Mouse (Mus musculus) ES-Bruce4 (cell line): ENCODE data around the gene Plpp7. TPM values are rescaled to one million over a fixed set of nuclear protein-coding genes. Genes with fewer than 3 reads are reported as not detected.

Experiments
- H3K27ac ChIP-seq: 2 replicates; pipeline ENCODE4 v1.5.1; 2012; ENCODE audit warnings: low read length, inconsistent platforms; ENCODE audit not compliant: insufficient read depth
- H3K27me3 ChIP-seq: 2 replicates; pipeline ENCODE4 v1.6.1; 2012; ENCODE audit warnings: mild to moderate bottlenecking, low read length, inconsistent platforms; ENCODE audit not compliant: control insufficient read depth, poor library complexity, insufficient read depth, severe bottlenecking
- H3K36me3 ChIP-seq: 2 replicates; pipeline ENCODE4 v1.6.1; 2012; ENCODE audit warnings: inconsistent platforms, mild to moderate bottlenecking, low read length, moderate library complexity; ENCODE audit not compliant: control insufficient read depth, poor library complexity, insufficient read depth, severe bottlenecking
- H3K4me1 ChIP-seq: one replicate; pipeline ENCODE4 v1.8.1; 2011; ENCODE audit warnings: low read length; ENCODE audit not compliant: control insufficient read depth, insufficient read depth
- H3K4me3 ChIP-seq: 2 replicates; pipeline ENCODE4 v1.5.1; 2011; ENCODE audit warnings: low read depth, mild to moderate bottlenecking, low read length
- H3K9ac ChIP-seq: 2 replicates; pipeline ENCODE4 v1.6.1; 2012; ENCODE audit warnings: low read depth, mild to moderate bottlenecking, inconsistent platforms; ENCODE audit not compliant: poor library complexity, severe bottlenecking
- H3K9me3 ChIP-seq: replicated peaks from 2 replicates; pipeline ENCODE4 v1.6.1; 2012; ENCODE audit warnings: mild to moderate bottlenecking, low read length, inconsistent platforms; ENCODE audit not compliant: control insufficient read depth, poor library complexity, insufficient read depth, severe bottlenecking
- CTCF ChIP-seq: IDR thresholded peaks from one replicate; pipeline ENCODE4 v1.8.1; 2011; ENCODE audit warnings: low read depth, low read length
- EP300 ChIP-seq: IDR thresholded peaks from 2 replicates; pipeline ENCODE4 v1.6.1; 2011; ENCODE audit warnings: low read depth, low read length; ENCODE audit not compliant: insufficient read depth
- POLR2A ChIP-seq: IDR thresholded peaks from one replicate; pipeline ENCODE4 v1.8.1; 2011; ENCODE audit warnings: low read length; ENCODE audit not compliant: insufficient read depth
- polyA plus RNA-seq: library from polyadenylated mRNA; stranded (reverse); fragments of >200 nt; gene quantifications from 2 replicates; pipeline ENCODE4 v1.2.4, GENCODE M21; 2011; ENCODE audit warnings: low read depth; ENCODE audit not compliant: missing spikeins, insufficient read depth, insufficient read length

Plpp7 gene
- polyA plus RNA-seq, 1 experiment: 1.2 TPM

GRCm38 (mm10) chr2:32060228-32060805, 35.0 kb upstream of the Plpp7 start:
- Histone ChIP-seq H3K9ac (no peak overlapping the region), H3K27me3 (no peaks in the 10 kb centered on the region), H3K36me3 (no peaks in the 10 kb centered on the region), H3K27ac (no peak overlapping the region), H3K9me3 (no peaks in the 10 kb centered on the region), H3K4me3 (no peak overlapping the region), H3K4me1 (no peaks in the 10 kb centered on the region)
- TF ChIP-seq CTCF (no peak), EP300 (no peak), POLR2A (no peak)

- Histone ChIP-seq H3K9ac (no peak overlapping the region), H3K4me1 (no peaks in the 10 kb centered on the region), H3K27me3 (no peaks in the 10 kb centered on the region), H3K36me3 (no peaks in the 10 kb centered on the region), H3K9me3 (no peaks in the 10 kb centered on the region), H3K4me3 (no peak overlapping the region), H3K27ac (no peak overlapping the region)
- no peak for TF ChIP-seq CTCF
- TF ChIP-seq POLR2A: no peak
- TF ChIP-seq EP300: no peak
Measured at GRCm38 (mm10) chr2:32061189-32061588, 34.1 kb upstream of the Plpp7 start.

GRCm38 (mm10) chr2:32061722-32062505, 33.4 kb upstream of the Plpp7 start:
- Histone ChIP-seq H3K9me3 (no peaks in the 10 kb centered on the region), H3K4me1 (no peaks in the 10 kb centered on the region), H3K27me3 (no peaks in the 10 kb centered on the region), H3K4me3 (no peak overlapping the region), H3K36me3 (no peaks in the 10 kb centered on the region), H3K9ac (no peak overlapping the region), H3K27ac (no peak overlapping the region)
- no peak for TF ChIP-seq POLR2A
- no peak for TF ChIP-seq EP300
- no peak for TF ChIP-seq CTCF

DNA sequence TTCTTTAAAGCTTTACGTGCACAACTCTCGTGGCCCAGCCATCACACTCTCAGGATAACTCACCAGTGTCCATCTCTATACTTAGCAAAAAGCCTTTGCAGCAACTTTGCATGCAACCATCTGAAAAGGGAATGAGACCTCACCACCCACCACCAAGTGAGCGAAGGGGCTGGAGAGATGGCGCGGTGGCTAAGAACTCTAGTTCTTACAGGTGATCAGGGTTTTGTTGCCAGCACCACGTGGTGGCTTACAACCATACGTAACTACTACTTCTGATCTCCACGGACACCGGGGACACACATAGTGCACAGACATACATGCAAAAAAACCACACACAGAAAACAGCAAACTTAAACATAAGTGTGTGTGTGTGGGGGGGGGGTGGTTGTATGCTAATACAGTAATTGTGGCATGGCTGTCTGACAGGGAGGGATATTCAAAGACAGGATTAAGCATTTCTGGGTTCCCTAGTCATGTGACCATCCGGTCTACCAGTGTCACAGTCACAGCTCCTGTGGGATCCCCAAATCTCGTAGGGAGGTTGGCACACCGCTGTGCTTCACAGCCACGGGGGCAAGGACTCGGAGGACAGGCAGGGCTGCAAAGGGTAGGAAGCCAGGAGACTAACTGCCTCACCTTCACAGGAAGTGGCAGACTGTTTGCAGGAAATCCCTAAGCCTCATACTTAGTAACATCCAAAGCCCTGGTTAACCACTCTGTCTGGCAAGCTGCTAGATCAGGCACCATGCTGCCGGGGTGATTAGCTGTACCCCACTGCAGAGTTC, 32.5 kb upstream of the Plpp7 start:
- H3K9me3 ChIP-seq: no peaks in the 10 kb centered on the region
- H3K27ac ChIP-seq: no peak overlapping the region
- TF ChIP-seq EP300 (no peak), CTCF (no peak), POLR2A (no peak)
- no peaks in the 10 kb centered on the region for H3K4me1 ChIP-seq
- H3K27me3 ChIP-seq: no peaks in the 10 kb centered on the region
- H3K9ac ChIP-seq: no peak overlapping the region
- H3K36me3 ChIP-seq: no peaks in the 10 kb centered on the region
- H3K4me3 ChIP-seq: no peak overlapping the region

- H3K27me3 ChIP-seq: no peaks in the 10 kb centered on the region
- no peak overlapping the region for H3K9ac ChIP-seq
- no peak overlapping the region for H3K27ac ChIP-seq
- H3K4me3 ChIP-seq: no peak overlapping the region
- TF ChIP-seq POLR2A (no peak), CTCF (no peak), EP300 (no peak)
- no peaks in the 10 kb centered on the region for H3K4me1 ChIP-seq
- no peaks in the 10 kb centered on the region for H3K9me3 ChIP-seq
- H3K36me3 ChIP-seq: no peaks in the 10 kb centered on the region
Measured at GRCm38 (mm10) chr2:32063451-32064151, 31.7 kb upstream of the Plpp7 start.
